Mouse (Mus musculus) CD8-positive naive resting alpha-beta T cell, adult 2 months (primary cell): ENCODE results near the gene Tent5c.
A peak's percentile ranks its signal among the peaks of the same experiment; 100 is the strongest.

ENCODE experiments used
- DNase-seq, 2 experiments: peaks; one replicate each; pipeline ENCODE4 v3.0.0; 2022; ENCODE audit warnings: low read depth in 2 of 2, low spot score in 2 of 2

Gene Tent5c

DNA sequence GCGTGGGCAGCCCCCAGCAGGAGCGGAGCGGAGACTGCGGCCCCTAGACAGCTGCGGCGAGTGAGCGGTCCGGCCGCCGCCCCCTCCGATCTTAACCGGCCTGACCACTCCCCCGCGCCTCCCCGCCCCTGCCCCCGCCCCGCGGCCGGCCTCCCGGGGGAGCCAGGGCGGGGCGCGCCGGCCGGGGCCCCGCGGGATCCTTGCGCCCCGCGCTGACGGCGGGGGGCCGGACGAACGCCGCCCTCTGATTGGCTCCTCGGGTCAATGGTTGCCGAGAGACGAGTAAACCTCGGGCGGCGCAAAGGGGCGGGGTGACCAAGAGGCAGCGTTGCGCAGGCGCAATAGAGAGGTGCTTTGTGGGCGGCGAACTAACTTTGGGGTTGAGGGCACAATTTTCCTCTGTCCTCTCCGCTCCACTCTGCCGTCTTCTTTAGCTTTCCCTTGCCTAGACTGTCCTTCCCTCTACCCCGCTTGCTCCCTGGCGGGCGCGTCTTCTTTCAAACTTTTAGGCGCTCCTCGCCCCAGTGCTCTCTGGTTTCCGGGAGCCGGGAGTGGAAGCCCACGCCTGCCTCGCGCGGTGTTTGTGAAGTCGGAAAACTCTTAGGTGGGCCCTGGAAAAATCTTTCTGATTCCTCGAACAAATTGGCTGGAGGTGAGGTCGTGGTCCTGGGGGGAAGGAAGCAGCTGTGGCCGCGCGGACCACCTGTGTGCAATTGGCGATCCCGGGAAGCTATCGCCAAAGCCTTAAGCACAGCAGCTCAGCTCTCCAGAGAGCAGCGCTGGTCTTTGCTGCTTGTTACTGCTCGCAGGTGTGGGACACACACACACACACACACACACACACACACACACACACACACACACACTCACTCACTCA, at the start of gene Tent5c:
Tent5c (minus strand) TSS at position 192 of the 877 bp plus-strand sequence.
- DNase-seq = peak; percentile 91 to 95

DNA sequence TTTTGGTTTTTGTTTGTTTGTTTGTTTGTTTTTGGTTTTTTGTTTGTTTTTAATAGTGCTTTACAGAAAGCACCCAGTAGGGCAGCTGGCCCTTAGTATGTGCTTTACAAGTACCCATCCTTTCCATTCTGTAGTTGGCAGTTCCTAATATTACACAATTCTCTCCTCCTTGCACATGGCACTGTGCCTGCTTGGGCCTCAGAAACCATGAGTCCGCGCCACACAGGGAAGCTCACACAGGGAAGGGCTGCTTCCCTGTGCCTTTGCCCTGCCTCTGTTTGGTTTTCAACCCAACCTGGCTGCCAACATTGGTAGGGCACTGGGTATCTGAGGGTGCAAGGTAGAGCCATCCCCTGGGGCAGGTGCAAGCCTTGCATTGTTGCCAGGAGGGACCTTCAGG, 47.6 kb upstream of the Tent5c start:
- DNase-seq = no peak

DNA sequence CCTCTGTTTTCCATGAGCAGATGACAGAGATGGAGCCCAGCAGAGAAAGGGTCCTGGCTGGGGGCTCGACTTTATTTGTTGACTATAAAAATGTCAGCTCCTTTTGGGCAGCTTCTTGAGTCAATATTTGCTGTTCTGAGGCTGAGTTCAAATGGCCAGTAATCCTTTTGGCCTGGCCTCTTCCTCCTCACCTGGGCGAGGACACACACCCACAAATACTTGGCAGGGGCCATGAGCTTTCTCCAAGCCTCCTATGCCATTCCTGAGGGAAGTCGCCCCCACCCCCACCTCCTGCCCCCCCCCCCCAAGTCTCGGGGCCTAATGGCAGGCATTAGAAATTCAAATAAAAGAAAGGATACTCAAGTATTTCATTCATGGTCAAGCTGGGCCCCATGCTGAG, 46.8 kb upstream of the Tent5c start:
- no peak for DNase-seq

DNA sequence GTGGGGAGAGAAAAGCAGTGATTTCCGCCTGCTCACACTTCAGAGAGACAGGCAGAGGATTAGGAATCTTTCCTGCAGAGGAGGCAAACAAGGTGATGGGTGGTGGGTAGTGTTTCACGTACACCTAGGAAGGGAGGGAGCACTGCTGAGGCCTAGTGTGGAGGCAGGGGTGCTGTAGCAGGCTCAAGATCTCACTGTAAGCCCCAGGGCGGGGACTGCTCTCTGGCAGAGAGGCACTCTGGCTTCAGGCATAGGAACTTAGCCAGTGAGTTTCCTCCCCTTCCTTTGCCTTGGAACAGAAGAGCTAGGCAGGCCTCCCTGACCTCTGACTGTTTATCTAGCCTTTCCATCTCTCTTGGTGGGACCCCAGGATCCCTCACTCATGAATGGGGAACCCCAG, 46.2 kb upstream of the Tent5c start:
- DNase-seq = no peak

DNA sequence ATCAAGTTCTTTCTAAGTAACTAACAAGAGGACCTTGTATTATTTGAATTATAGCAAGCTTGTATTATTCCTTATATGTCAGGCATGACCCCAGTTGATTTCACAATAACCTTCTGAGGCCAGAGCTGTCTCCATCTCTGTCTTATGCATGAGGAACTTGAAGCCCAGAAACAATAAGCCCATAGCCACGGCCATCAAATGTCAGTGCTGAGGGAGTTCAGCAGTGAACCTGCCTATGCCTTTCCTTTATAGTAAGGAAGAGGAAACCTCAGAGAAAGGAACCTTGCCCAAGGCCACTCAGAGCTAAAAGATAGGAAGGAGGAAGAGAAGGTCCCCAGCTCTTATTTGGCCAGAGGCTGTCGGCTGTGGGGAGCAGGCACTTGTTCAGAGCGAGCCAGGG, 45.3 kb upstream of the Tent5c start:
- DNase-seq = no peak

DNA sequence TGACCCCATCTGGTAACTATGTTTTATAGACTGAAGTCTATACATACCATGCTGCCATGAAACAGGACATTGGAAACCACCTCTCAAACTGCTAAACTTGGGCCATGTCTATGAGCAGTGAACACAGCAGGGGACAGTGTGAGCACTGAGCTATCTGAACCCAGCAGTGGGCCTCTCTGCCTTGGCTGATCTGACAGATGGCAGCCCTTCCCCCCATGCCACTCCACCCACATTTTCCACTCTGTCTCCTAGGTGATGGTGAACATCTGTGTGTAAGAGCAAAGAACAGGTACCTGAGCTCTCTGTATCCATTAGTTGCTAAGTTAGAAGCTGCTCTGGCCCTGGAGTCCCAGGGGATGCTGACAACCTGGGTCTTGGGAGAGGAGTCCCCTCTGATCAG, 44.3 kb upstream of the Tent5c start:
- no peak for DNase-seq

DNA sequence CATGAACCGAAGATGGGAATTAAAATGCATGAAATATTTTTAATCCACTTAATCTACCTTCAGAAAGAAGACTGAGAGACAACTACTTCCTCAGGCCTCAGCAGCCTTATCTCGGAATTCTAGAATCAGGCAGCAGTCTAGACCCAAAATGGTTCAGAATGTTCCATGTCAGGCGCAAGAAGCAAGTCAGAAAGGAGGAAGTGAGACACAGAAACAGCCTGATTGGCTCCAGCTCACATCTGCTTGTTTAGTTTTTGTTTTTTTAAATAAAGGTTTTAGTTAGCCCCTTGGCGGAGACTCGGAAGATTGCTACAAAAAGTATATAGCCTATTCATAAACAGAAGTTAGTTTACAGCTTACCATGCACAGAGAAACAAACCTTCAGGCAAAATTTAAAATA, 41.8 kb upstream of the Tent5c start:
- no peak for DNase-seq

DNA sequence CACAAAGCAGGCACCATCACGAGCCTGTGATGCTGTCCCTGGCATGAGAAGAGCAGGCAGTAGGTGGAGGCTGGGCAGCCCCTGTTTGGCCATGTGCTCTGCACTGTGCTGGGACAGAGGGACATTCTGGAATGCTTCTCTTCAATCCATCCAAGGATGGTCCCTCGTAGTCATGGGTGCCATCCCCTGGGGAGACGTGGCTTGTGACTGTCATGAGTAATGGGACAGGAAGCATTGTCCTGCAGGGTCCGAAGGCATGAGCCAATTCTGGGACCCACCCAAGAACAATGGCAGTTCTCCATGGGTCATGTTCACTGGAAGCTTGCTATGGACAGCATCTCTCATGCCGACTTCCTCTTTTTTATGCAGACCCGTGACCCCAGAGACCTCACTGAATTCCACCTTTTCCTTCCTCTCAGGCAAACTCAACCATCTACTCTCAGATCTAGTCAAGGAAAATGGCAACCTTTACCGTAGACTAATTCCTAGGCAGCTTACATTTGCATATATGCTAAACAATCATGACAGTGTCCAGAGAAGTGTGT, 41.2 kb upstream of the Tent5c start:
- no peak for DNase-seq

DNA sequence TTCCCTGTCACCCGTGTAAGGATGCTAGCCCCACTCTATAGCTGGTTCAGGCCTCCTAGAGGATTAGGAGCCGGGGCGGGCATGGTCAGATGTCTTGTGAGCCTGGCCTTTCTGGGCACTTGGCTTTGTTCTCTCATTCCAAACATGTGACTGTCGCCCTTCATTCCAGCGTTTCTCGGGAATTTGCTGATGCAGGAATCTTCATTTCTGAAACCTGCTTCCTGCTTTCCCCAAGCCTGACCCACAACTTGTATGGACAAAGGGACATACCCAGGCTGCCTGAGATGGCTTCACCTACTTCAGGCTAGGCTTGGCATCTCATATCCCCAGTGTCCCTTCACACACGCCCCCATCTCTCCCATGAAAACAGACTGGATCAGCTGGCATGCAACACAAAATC, 33.5 kb upstream of the Tent5c start:
- no peak for DNase-seq

DNA sequence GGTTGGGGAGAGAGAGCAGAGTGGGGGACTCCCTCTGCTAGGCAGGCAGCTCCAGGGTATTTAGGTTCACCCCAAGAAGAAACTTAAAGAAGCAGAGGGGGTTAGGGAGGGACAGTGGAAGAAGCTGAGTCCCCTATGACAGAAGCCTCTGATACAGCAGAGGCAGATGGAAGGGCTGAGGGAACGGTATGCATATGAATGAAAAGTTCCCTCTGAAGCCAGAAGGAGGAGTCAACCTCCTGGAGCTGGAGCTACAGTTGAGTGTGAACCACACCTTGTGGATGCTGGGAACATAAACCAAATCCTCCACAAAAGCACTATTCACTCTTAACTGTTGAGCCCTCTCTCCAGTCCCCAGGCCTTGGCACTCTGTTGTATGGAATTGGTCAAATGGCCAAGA, 32.5 kb upstream of the Tent5c start:
- DNase-seq = no peak

DNA sequence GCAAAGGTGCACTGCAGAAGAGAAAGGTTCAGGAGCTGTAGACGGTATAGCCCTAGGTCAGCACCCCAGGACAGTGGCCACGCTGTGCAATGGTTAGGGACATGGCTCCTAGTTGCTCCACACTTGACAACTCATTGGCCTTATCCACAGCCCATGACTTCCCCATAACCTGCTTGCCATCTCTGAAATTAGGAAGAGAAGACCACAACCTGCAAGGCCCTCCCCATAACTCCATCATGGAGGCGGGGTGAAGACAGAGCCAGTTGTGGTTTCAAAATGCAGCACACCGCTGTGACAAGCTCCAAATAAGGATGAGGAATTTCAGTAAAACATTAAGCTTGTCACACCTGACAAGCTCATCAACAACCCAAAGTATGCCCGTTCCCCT, 26.6 kb upstream of the Tent5c start:
- no peak for DNase-seq

DNA sequence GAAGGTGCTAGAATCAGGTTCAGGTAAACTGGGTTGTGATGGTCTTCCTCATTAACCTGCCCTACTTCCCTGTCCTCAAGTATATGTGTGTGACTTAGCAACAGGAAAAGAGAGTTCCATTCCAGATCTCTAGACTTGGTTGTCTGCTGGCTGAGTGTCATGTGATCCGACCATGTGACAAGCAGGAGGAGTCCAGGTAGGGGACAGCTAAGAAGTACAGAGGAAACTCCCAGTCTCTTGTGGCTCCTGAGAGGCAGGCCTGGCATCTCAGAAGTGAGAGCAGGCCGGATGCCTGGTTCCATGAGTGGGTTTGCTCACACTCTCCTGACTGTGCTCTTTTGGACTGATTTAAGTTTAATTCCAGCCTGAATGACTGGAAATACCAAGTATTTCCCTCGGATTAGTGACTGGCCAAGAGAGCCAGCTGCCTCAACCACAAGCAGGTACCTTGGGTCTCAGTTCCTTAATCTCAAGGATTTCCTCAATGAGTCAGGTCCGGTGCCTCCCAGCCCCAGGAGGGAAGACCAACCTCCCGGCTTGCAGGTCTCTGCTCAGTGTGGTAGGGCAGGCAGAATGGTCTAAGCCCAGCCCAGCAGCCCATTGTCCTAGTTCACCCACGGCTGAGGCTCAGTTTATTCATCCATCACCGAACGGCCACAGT, 26.1 kb upstream of the Tent5c start:
- no peak for DNase-seq

DNA sequence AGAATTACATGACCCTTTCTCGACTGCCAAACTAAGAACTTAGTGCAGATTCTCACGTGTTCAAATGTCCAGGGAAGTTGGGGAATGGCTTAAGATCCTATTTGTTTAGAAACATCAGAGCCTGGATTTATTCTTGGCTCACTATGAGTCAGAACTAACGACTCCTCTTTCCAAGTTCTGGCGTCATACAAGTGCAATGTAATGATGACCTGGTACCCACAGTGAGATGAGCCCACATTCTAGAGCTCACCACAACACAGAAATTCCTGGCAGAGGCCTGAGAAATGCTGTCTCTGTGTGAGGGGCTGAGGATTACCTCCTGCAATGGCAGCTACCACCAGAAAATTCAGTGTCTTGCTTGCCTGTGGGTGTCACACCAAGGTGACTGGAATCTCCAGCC, 18.1 kb upstream of the Tent5c start:
- DNase-seq = no peak

DNA sequence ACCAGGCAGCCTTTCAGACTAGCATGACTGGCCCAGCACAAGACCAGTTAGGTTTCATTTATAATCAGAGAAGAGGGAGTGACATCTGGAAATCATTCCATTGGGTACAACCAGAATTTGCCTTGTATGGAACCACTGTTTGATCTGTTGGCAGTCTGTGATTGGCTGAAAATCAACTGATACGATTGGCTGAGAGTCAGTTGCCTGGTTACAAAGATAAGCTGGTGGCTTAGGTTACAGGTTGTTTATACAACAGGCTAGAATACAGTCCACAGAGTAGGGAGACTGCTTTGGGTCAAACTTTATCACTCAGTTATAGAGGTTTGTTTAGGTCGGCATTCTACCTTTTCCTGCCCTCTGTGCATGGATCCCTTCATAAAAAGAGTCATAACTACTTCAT, 17.6 kb upstream of the Tent5c start:
- DNase-seq = no peak

DNA sequence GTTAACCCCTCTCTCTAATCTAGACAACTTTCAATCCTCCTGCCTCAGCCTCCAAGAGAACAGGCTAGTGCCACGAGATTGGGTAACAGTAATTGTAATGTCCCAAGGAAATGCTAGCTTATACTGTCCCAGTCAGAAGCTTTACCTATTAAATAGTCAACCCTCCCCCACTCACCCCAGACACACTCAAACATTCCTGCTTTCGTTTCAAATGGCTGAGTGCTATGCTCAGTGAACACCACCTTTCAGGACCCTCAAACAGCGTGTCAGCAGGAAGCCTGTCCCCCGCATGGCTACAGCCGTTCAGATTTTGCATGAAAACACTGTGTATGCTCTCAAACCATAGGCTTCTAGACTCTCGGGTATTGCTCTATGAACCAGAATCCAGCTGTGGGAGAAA, 14.8 kb upstream of the Tent5c start:
- no peak for DNase-seq

DNA sequence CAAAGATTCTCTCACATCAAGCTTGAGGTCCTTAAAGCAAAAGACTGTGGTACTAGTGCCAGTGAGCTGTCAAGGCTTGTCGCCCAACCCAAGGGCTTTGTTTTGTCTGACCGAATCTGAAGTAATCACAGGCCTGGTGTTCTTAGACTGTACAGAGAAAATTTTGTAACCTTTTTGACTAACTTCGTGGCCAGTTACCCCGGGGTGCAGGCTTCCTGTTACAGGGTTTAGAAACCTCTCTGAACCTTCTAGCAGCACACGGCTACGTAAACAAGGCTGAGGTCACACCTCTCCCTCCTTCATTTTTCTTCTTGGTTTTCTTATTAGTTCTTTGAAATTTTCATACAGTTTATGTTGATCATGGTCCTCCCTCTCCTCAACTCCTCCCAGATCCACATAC, 13.4 kb upstream of the Tent5c start:
- peak; percentile 28 to 56 for DNase-seq

DNA sequence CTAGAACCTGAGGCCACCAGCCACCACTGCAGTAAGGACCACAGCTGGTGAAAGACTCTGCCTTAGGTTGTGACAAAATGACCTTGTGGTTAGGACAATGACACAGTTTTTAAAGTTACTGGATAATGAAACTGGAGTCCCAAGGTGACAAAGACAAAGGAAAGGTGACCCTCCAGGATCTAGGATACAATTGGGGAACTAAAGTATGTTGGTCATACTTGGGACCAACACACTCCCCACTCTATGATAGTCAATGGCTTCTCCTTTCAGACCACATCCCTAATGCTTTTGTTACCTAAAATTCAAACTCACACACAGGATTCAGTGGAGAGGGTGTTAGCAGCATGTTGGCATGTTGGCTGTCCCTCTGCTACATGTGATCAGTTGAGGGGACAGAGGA, 12.8 kb upstream of the Tent5c start:
- DNase-seq = no peak

DNA sequence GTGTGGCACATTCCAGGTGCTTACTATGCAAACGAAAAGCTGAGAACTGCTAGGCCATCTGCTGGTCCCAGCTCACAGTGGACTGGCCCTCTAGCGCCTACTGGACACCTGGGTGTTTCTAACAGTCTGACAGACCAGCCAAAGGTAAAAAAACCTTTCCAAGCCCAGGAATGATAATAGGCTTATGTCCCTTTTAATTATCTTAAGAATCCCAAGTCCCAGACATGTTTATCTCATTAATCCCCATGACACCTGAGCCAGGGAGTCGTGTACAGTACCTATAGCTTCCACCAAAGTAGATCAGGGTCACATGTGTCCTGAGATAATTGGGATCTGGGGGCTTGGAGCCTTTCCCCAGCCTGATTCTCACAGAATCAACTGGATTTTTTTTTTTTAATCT, 7.0 kb upstream of the Tent5c start:
- DNase-seq = no peak

DNA sequence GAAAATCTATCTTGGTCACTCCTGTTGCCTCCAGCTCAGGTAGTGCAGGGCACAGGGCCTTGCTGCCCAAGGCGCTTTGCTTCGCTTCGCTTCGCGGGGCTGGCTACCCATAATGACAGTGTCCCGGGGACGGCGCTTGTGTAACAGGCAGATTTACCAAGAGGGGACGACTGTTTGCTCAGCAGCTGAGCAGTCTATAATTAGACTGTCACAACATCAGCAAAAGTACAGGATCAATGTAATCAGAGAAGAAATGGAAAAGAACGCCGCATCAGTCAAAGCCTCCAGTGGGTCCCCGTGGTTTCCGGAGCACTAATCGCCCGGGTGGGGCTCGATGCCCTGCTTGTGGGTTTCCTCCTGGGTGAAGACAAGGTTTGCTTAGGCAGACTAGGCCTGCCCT, 6.3 kb upstream of the Tent5c start:
- peak in 1 of 2 experiments; percentile 21 for DNase-seq

DNA sequence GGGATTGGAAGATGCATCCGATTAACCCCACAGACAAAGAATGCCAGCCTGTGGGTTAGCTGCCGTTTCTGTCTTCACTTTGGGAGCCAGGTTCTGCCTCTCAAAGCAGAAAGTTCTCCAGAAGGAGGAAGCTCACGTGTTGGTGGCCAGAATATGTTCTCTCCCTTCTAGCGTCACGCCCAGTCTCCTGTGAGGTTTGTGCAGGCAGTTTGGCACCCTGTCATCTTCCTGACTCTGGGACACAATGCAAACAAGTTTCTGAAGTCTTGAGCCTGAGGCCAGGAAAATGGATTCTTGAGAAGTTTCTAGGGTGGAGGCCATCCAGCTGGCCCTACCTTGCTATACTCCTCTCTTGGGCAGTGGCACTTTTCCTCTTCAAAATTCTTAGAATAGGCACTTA, 5.8 kb upstream of the Tent5c start:
- DNase-seq = no peak

DNA sequence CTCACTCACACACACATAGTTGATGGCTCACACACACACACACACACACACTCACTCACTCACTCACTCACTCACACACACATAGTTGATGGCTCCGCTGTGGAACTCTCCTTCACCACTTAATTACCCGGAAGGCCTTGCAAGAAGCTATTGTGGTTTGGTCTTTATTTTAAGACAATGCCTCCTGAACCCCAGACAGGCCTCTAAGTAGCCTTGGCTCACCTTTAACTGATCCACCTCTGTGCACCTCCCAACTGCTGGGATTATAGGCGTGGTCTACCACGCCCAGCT, 831 bp upstream of the Tent5c start:
- no peak for DNase-seq

DNA sequence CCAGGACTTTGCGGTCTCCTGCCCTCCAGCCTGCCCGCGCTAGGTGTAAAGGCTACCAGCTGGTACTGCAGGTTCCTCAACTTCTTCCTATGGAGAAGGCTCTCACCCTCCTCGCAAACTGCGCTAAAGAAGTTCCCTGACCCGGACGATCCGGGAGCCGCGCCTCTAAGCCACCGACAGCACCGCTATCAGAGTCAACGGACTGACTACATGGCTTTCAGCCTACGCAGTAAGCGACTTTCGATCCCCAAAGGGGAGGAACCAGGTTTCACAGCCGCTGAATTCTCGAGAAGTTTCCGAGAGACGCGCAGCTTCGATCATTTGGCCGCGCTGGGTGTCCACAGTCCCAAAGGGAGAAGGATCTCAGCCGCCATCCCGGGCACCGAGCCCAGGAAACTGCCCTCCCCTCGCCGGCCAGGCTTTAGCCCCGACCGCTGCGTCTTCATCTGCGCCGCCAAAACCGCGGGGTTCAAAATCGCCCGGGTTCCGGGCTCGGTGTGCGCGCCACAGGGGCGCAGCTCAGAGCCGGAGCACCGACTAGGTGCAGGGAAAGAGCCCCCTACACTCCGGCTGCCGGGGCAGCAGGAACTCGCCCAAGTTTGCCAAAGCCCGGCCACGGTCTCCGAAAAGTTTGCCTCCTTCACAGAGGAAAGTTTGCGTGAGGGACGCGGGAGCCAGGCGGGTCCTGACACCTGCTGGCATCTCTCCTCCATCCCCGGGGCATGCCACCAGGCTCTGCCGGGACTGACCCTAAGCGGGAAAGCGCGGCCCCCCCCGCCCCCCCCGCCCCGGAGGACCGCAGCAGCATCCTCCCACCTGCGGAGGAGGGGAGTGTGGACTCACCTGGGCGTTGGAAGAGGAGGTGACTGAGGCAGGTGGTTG, 632 bp downstream of the Tent5c start:
- DNase-seq = peak; percentile 55 to 68
